Mouse (Mus musculus) left cerebral cortex, adult 9 months (tissue): ENCODE results near the gene Rhpn2.

ENCODE experiments used
- DNase-seq, 2 experiments: peaks; one replicate each; pipeline ENCODE4 v3.0.0; 2022; ENCODE audit warnings: low spot score in 2 of 2

Gene Rhpn2

DNA sequence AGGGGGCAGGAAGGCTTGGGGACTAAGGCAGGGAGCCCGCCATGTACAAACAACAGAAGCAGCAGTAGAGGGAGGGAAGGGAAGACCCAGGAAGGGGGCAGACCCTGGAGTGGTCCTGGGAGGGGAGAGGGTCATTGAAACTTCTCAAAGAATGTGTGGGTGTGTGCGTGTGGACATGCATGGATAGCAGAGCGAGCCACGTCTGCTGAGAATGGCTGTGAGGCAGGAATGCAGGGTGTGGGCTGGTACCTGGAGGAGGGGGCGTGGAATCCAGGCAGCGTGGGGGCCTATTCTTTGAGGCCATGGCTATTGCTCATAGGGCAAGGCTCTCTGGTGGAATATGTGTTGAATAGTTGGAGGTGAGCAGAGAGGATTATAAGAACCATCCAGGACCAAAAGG lies 54.7 kb downstream of the Rhpn2 start:
- DNase-seq, result no peak

DNA sequence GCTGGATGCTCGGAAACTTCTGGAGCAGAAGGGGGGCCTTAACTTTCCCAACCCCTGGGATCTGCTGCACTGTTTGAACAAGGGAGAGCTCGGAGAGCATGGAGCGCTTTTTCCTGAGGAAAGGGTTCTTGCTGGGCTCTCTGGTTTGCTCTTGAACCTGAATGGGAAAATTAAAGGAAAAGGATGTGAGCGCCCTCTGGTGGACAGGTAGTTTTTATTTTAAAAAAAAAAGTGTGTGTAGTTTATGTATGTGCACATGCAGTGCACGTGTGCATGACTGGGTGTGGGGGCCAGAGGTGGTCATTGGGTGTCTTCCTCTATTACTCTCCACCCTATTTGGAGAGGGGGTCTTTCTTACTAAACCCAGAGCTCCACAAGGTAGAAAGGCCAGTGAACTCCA lies 59.0 kb downstream of the Rhpn2 start:
- peak in 1 of 2 experiments; percentile 26 for DNase-seq

DNA sequence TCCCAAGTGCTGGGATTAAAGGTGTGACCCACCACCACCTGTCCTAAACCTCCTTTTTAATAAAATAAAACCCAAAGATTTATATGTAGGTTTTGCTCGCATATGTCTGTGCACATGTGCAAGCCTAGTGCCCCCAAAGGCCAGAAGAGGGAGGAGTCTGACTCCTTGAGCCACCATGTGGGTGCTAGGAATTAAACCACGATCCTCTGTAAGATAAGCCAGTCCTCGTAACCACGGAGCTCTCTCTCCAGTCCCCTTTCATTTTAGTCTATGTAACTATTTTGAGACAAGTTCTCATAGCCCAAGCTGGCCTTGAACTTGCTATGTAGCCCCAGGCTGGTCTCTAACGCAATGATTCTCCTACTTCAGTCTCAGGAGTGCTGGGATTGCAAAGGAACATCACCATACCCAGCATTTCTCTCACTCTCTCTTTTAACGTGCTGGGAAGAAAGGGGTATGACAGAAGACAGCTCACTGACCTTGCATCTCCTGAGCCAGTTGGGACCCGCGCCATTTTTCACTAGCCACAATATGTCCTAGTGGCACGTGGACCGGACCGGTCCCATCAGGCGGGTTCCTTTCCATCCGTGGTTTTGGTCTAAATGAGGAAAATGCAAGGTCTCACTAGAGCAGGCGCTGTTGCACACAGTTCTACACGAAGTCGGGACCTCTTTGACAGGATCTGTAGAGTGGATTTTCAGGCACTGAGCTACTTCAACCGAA lies 61.9 kb downstream of the Rhpn2 start:
- no peak for DNase-seq

DNA sequence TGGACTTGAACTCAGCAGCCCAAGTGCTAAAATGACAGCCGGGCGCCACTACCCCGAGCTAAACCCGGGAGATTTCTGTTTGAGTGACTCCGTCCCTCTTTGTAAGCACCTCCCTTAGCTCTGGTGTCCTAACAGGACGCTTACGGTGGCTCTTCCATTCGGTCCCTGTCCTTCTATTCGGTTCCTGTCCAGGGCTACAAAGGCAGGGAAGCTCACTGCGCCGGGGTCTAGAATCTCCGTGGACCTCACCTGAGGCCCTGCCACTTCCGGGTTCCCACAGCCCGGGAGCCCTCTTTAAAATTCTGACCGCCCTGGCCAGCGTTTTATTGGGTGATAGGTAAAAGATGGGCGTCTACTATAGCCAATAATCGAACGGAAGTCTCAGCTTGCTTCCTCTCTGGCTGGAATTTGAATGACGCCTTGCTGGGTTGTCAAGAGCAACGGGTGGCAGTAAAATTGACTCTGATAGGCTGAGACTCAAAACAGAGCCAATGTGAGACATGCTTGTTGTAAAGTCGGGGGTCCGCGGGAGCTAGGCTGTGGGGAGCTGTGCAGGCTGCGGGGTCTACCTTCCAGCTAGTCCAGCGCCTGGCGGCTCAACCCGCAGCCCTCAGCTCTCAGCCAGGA lies 62.7 kb downstream of the Rhpn2 start, which contains the start of the genes Faap24 and Cep89:
Gene Faap24, minus strand, starts transcription at position 295 of the 627 bp plus-strand sequence.
Gene Cep89, plus strand, starts transcription at position 494 of the 627 bp plus-strand sequence.
- peak; percentile 97 to 99 for DNase-seq

DNA sequence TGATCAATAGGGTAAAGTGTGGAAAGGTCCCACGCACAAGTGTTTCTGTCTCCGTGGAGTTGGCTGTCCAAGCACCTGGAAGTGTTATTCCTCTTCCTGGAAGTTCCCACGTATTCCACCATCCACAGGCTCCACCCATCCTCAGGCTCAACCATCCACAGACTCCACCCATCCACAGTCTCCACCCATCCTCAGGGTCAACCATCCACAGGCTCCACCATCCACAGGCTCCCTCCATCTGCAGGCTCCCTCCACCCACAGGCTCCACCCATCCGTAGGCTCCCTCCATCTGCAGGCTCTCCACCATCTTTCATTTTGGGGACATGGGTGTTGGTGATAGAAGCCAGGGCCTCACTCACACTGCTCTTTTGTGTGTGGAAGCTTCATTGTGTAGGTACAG lies 67.2 kb downstream of the Rhpn2 start:
- no peak for DNase-seq

DNA sequence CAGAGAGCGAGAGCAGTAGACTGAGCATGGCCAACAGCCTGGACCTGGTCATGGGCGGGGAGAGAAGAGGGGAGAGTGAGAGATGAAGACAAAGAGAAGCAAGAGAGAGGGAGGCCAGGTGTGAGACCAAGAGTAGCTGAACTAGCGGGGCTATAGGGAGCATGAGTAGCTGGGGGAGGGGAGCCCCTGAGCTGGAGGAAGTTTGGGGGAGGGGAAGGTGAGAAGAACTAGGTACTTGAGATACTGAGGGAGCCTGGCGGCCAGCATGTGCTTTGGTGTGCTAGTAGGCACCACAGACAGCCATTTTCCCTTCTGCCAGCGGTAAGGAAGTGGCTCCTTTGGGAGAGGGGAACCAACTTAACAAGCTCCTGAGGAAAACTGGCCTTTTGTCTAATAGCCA lies 81.3 kb downstream of the Rhpn2 start:
- no peak for DNase-seq

DNA sequence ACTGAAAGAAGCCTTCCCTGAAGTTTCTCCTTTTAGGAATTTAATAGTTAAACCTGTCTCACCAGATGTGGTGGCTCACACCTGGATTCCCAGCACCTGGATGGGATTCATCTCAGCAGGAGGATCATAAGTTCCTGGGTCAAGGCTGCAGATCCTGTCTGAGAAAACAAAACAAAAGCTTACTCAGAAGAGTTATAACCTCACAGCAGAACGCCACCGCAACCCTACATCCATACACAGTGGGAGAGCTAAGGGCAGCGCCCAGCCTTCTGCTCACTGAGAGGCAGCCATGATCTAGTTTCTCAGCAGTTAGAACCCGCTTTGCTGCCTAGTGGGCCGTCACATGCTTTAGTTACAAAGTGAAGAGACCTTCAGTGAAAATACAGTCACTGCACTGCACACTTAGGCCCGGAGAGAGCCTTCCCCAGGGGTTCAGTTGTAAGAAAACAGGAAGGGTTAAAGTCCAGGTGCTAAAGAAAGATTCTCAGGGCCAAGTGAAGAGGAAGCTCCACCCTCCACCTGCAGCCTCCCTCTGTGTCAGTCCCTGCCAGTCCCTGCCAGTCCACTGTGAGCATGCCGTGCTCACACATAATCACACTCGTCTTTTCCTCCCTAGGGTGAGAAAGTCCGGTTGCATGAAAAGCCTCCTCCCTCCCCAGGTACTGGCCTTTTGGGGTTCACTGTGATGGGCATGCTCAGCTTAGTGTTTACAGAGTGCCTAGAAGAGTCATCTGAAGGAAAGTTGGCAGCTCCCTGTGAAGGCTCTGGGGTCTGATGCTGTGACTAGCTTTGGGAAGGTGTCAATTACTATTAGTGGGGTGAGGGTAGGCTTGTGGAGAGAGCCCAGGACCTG lies 82.1 kb downstream of the Rhpn2 start:
- DNase-seq, result no peak

DNA sequence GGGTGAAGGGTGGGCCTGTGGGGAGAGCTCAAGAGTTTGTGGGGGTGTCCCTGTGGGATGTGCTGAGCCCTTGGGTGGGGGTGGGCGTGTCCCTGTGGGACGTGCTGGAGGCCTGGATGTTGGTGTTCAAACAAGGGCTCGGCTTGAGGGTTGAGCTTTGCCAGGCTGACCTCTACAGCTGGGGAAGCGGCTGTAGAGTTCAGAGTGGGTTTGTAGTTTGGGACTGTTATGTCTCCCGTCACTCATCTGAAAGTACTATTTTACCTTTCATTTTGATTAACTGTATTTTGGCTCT lies 82.6 kb downstream of the Rhpn2 start:
- no peak for DNase-seq

DNA sequence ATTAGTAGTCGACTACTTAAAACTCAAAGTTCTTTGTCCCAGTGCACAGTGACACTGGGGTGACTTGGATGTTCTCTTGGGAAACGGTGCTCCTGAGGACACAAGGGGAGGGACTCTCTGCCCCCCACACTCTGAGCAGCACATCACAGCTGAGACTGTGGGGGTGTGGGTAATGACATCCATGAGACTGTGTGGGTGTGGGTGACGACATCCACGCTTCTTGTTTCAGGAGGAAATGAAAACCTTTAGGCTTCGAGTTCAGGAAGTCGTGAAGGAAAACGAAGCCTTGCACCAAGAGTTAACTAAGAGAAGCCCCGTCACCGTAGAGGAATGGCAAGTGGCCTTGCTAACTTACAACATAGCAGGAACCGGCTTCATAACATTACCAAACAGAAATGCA lies 89.1 kb downstream of the Rhpn2 start:
- no peak for DNase-seq

DNA sequence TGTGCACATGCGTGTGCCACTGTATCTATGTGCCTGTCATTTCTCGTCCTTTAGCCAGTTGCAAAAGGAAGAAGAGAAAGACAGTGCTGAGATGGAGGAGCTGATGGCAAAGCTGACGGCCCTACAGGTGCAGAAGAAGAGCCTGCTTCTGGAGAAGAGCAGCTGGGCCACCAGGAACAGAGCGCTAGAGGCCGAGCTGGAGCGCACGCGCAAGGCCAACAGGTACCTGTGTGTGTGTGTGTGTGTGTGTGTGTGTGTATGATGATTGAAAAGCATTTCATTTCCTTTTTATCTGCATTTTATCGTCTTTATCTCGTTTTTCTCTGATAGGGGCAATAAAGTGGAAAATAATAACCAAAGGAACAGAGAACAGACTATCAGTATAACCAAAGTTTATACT lies 94.2 kb downstream of the Rhpn2 start:
- DNase-seq, result no peak

DNA sequence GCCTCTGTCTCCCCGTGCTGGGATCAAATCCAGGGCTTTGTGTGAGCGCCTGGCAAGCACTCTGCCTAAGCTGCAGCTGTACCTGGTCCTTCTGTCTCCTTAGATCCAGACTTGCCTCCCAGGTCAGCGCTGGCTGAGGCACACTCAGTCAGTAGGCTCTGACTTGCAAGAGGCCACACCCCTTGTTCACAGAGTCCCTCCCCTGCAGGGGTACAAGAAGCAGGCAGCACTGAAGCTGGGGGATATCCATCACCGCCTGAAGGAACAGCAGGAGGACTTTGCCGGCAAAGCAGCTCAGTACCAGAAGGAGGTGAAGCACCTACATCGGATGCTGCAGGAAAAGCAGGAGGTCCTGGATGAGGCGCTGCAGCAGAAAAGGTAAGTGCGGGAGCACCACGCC lies 101.3 kb downstream of the Rhpn2 start:
- no peak for DNase-seq
